Mouse (Mus musculus) neural tube, embryonic 10.5 days (tissue): Measurements from ENCODE around the gene 3110040M04Rik.

Experiments
- DNase-seq: peaks from one replicate; pipeline ENCODE4 v3.0.0-alpha.2; 2017; ENCODE audit warnings: low spot score; ENCODE audit errors: extremely low spot score

The 3110040M04Rik gene

DNA sequence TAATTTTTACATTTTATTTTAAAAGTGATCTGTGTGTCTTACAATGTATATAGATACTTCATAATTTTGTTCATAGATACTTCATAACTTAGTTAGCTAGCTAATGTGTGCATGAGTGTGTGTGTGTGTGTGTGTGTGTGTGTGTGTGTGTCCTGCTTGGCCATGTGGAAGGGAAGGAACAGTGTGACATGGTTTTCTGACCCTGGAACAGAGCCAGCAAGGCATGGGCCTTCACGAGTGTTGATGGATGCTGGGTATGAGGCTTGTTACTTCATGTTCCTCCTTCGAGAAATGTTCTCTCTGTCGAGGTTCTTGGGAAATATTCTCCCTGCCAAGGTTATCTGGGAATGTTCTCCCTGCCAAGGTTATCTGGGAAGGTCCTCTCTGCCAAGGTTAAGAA, 29.8 kb downstream of the 3110040M04Rik start:
- DNase-seq, result no peak

DNA sequence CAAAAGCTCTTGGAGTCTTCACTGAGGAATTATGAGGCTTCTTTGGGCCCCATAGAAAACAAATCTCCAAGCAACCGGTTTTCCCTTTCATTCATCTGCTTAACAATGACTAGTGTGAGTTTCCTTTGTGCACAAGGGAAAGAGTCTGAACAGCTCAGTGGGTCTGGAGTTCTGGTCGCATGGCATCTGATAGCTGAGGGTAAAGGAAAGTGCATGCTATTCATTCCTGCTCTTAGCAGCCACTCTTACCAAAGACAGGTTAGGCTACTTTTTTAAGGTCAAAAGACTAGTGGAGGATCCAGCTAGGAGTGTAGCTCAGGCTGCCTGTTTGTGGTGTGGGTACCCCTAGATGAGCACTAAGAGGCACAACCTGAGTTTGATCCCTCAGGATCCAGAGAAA, 31.7 kb downstream of the 3110040M04Rik start:
- no peak for DNase-seq

DNA sequence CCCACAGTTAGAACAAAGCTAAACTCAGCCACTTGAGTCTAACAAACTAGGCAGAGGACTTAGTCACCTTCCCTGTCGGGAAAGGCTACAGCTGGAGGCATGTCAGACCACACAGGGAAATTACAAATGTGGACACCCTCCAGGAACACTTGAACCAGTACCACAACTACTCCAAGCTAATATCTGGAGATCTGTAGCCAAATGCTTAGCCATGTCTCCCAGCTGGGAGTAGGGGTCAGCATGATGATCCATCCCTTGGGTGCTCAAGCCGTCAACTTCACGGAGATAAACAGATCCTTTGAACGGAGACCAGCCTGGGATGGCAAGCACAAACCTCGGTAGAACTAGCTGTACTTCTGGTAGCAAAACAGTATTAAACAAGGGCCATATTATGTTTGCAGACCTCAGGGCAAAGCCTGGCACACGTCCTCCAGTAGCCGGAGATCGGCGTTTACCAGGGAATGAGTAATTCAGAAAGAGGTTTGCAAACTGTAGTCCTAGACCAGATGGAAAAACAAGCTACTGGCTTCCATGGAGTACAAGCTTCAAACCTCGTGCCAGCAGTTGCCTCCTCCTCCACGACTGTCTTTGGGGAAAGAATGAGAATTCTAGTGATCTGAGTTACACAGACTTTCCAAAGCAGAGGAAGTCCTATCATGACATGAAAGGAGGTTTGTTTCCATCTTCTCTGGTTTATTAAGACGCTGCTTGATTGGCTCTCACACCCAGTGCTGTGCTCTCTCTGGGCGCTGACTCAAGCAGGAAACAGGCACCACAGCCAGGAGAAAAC, 32.4 kb downstream of the 3110040M04Rik start:
- DNase-seq, result no peak

DNA sequence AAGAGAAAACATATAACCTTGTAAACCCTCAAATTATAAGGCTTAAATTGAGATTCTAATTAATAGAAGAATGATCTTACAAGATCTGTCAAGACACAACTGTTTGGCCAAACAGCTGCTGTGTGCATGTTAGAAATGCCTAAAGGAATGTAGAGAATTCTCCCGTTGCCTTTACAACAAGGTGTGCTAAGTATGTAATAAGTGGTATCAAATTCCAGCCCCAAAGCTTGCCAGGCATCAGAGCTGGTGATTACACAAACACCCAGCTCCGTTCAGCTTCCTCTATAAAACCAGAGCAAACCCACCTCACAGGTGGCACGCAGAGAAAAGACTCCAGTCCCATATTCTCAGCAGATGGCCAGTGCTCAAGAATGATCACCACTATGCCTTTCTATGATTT, 33.9 kb downstream of the 3110040M04Rik start:
- DNase-seq, result no peak

- no peak for DNase-seq
Observed at GRCm38 (mm10) chr1:151243332-151243731, 39.4 kb downstream of the 3110040M04Rik start.

GRCm38 (mm10) chr1:151244013-151244412, 40.1 kb downstream of the 3110040M04Rik start:
- no peak for DNase-seq

DNA sequence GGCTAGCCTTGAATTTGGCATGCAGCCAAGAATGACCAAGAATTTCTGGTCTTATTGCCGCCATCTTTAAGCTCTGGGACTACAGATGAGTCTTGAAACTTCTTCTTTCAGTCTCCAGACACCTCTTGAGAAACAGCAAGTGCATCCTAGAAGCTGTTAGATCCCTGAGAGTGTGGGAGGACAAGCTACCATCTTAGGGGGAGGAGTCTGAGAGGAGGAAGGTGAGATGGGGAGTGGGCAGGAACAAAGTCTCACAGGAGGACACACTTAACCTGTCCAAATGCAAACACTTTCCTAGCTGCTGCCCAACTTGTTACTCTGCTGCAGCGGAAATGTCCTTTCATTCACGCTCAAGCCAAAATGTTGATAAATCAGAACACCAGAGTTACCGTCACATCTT, 40.8 kb downstream of the 3110040M04Rik start:
- DNase-seq, result no peak

- no peak for DNase-seq
Observed at GRCm38 (mm10) chr1:151245165-151245564, 41.2 kb downstream of the 3110040M04Rik start.

DNA sequence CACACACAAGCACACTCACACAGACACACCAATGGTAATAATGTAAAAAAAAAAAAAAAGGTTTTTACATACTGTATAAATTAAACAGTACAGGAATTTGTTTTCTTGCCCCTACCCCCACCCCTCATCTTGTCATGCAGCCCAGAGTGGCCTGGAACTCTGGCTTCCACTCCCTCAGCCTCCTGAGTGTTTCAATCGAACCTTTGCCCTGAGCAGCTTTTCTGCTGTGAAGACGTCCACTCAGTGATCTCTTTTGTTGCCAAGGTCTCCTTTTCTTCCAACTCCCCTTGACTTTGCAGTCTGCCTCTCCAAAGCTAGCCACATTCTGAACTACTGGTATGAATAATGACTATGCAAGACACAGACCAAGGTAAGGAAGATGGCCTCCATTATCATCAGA, 41.9 kb downstream of the 3110040M04Rik start:
- DNase-seq, result no peak

DNA sequence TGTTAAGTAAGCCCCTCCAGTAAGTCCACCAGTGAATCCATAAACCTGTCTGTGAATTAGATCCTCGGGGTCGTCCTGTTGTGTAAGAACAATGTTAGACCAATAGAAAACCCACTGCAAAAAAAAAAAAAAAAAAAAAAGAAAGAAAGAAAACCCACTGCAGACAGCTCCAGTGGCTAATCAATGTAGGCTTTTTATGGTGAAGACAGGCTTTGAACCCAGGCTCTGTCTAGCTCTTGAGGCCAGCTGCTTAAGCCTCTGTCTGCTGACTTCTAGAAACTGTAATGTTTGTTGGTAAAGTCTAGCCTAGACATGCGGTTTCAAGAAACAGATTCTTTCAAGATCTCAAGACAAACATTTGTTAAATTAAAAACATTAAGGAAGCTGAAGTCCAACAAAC, 46.2 kb downstream of the 3110040M04Rik start:
- DNase-seq, result no peak

DNA sequence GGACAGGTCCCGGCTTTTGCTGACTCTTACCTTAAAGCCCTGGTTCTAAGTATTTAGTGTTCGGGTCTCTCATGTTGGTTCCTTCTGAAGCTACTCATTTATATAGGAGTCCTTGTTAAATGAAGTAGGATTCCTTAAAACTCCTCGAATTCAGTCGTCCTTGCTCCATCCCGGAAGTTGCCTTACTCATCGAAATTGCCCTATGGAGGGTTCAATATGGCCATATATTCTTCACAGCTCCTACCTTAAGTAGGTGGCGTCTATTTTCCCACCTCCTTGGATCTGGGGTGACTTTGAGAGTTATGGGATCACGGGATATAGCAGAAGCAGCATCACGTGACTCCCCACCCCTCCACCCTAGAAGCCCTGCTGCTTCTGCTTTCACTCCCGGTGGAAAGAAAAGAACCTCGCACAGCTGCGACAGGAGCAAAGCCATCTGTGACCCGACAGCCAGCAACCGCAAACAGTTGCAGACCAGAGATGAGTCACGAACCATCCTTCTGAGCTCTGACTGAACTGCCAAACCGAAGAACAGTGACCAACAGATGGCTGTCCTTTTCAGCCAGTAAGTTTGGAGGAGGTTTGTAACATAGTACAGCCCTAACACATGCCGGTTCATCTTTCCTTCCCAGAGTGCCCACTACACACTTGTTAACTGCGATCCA, 46.7 kb downstream of the 3110040M04Rik start:
- DNase-seq, result peak; percentile 25

DNA sequence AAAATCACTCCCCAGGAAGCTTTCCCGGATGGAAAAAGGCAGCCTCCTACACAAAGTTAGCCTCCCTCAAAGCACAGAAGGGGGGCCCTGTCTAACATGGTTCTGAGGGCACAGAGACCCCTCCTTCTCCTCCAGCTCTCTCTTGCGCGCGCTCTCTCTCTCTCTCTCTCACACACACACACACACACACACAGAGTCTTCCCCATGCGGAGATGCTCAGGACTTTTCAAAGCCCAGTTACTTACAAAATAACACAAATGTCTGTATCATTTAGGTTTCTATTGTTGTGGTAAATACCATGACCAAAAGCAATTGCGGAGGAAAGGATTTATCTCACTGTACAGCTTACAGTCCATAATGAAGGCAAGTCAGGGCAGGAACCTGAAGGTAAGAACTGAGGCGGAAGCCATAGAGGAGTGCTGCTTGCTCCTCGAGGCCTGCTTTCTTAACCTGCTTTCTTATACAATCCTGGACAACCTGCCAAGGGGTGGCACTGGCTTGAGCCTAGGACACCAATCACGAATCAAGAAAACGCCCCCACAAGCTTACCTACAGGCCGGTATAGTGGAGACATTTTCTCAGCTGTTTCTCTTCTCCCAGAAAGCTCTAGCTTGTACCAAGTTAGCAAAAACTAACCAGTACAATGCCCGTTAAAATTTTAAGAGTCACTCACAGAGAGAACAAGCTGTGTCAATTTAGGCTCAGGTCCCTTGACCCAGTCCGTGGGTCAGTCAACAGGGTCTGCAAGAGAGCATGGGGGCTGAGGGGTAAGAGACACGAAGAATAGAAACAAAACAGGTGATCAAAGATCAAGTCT, 47.5 kb downstream of the 3110040M04Rik start:
- DNase-seq, result no peak
